Mouse (Mus musculus) midbrain, postnatal 0 days (tissue): ENCODE measurements around the gene Slk. TPM values are rescaled to one million over a fixed set of nuclear protein-coding genes. Genes with fewer than 3 reads are reported as not detected.

Source experiments
- ATAC-seq: fragments of 200-750 bp; cut with Nextera tagmentation; 2 replicates; pipeline ENCODE4 v1.8.0; 2017; ENCODE audit warnings: moderate number of reproducible peaks, mild to moderate bottlenecking, moderate TSS enrichment, moderate library complexity; ENCODE audit not compliant: low FRiP score
- DNase-seq: peaks from one replicate; pipeline ENCODE4 v3.0.0-alpha.2; 2015; ENCODE audit warnings: low spot score
- H3K27ac ChIP-seq: fragments of 300-500 bp; sonication (generic); 2 replicates; pipeline ENCODE4 v1.5.1; 2014; ENCODE audit warnings: low read depth, mild to moderate bottlenecking, low read length, mixed read lengths
- H3K27me3 ChIP-seq: fragments of 300-500 bp; sonication (generic); 2 replicates; pipeline ENCODE4 v1.6.1; 2014; ENCODE audit warnings: low read length, control low read depth, mixed read lengths; ENCODE audit not compliant: insufficient read depth
- H3K36me3 ChIP-seq: fragments of 300-500 bp; sonication (generic); 2 replicates; pipeline ENCODE4 v1.6.1; 2014; ENCODE audit warnings: low read length, control low read depth, mixed read lengths; ENCODE audit not compliant: insufficient read depth
- H3K4me1 ChIP-seq: fragments of 300-500 bp; sonication (generic); 2 replicates; pipeline ENCODE4 v1.6.1; 2014; ENCODE audit warnings: mild to moderate bottlenecking, control low read depth, antibody characterized with exemption, low read length, mixed read lengths; ENCODE audit not compliant: insufficient read depth
- H3K4me2 ChIP-seq: fragments of 300-500 bp; sonication (generic); 2 replicates; pipeline ENCODE4 v1.6.1; 2014; ENCODE audit warnings: low read depth, mild to moderate bottlenecking, low read length, mixed read lengths; ENCODE audit not compliant: poor library complexity, severe bottlenecking
- H3K4me3 ChIP-seq: fragments of 300-500 bp; sonication (generic); 2 replicates; pipeline ENCODE4 v1.5.1; 2014; ENCODE audit warnings: low read depth, mild to moderate bottlenecking, low read length, moderate library complexity
- H3K9ac ChIP-seq: fragments of 300-500 bp; sonication (generic); replicated peaks from 2 replicates; pipeline ENCODE4 v1.6.1; 2014; ENCODE audit warnings: mild to moderate bottlenecking, low read length, moderate library complexity, mixed read lengths; ENCODE audit not compliant: poor library complexity, severe bottlenecking
- H3K9me3 ChIP-seq: fragments of 300-500 bp; sonication (generic); 2 replicates; pipeline ENCODE4 v1.6.1; 2016; ENCODE audit warnings: low read length, control low read depth
- CTCF ChIP-seq: IDR thresholded peaks from 2 replicates; pipeline ENCODE4 v1.5.1; 2016; ENCODE audit warnings: antibody characterized with exemption, mild to moderate bottlenecking
- WGBS: fragments of 180-500 bp; shearing (Covaris S2); extraction: QIAGEN DNeasy Blood & Tissue Kit; methylation state at CpG from one replicate; pipeline ENCODE4 v1.1.7; 2014; 5-methylcytosine and 5-hydroxymethylcytosine counted together
- polyA plus RNA-seq: library from polyadenylated mRNA; unstranded; fragments of >200 nt; fragmentation: Nextera tagmentation; extraction: Ambion mirVana; gene quantifications from 2 replicates; pipeline ENCODE4 v1.2.1, GENCODE M21; 2015
- total RNA-seq: library from RNA; depleted of rRNA; stranded (reverse); fragments of >200 nt; gene quantifications from 2 replicates; pipeline ENCODE4 v1.2.3, GENCODE M21; 2014

Gene Slk
- total and polyA plus RNA-seq, 2 experiments from 2014 or later, result 4.0 to 19.5 TPM

DNA sequence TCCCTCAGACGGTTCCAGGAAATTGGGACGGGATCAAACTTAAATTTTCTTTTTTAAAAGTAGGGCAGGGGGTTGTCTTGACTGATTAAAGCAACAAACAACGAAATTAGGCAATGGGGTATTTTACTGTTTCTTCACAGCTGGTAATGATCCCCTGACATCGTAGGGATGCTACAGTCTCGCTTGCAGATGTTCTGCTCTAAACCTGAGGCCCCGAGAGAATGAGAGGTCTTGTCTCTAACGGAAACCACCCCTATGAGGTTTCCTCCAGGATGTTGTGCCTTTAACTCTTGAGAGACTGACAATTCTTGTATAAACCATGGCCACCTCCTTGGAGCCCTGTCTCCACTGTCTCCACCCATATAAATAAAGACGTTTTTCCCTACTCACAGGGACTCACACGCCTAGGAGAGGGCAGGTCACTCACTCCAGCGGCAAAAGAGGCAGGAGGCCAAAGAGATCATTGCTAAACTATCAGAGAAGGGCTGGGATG is 42.1 kb upstream of the Slk start, which contains the start of gene Stn1:
Stn1 (minus strand) TSS at position 208 of the 493 bp plus-strand sequence.
- Histone ChIP-seq H3K36me3 (no peaks in the 10 kb centered on the region), H3K4me3 (peak within 1 kb of the TSS; percentile 49), H3K9ac (peak within 1 kb of the TSS; percentile 58), H3K4me1 (peaks cover 8% of the 10 kb centered on the region; the same call in 1 of the 2 replicates), H3K9me3 (no peaks in the 10 kb centered on the region), H3K27ac (peak within 1 kb of the TSS; percentile 71), H3K27me3 (no peaks in the 10 kb centered on the region), H3K4me2 (peak within 1 kb of the TSS; percentile 67)
- ATAC-seq, result peak; percentile 54
- no peak for DNase-seq
- 2% methylated on average over 10 of the region's 10 CpGs for WGBS
- no peak for TF ChIP-seq CTCF

DNA sequence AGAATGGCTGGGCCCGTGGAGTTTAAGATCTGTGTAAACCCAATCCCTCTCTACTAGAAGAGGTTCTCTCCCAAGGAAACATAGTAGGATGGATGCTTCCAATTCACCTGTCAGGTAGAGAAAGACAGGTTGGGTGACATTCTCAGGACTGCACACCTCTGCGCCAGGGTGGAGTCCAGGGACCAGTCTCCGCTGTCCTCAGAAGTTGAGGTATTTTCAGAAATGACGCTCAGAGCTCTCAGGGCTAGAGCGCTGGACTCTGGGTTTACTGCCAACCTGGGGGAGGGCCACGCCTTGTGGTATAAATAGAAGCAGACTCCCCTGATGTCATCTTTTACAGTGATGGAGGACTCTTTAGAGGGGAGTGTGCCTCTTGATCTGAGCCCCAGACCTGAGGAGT is 41.6 kb upstream of the Slk start:
- H3K4me2 ChIP-seq, result peak overlapping the region; percentile 67
- TF ChIP-seq CTCF, result no peak
- 85% methylated on average over 6 of the region's 6 CpGs for WGBS
- H3K9ac ChIP-seq, result peak overlapping the region; percentile 58; the same call in 1 of the 2 replicates
- H3K9me3 ChIP-seq, result no peaks in the 10 kb centered on the region
- H3K36me3 ChIP-seq, result no peaks in the 10 kb centered on the region
- H3K27ac ChIP-seq, result peak overlapping the region; percentile 71
- DNase-seq, result no peak
- H3K27me3 ChIP-seq, result no peaks in the 10 kb centered on the region
- peak overlapping the region; percentile 49; the same call in 1 of the 2 replicates for H3K4me3 ChIP-seq
- ATAC-seq, result no peak
- peaks cover 8% of the 10 kb centered on the region; the same call in 1 of the 2 replicates for H3K4me1 ChIP-seq

DNA sequence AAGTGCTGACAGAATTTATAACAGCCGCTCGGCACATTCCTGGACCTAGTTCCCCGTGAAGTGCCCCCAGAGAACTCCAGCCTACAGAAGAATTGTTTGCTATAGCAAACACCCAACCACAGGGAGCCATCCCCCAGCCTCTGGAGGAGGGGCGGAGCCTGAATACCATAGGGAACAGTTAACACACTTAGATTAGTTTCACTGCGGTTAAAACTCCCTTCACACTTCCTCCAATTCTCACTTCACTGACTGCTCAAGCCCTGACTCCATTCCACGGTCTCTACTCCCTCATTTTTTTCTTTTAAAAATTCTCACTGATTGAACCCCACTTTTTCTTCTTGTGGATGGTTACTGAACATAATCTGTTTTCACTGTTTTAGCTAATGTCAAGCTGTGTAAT is 40.7 kb upstream of the Slk start:
- no peak overlapping the region for H3K27ac ChIP-seq
- H3K4me3 ChIP-seq, result no peak overlapping the region
- no peak for ATAC-seq
- no peak overlapping the region for H3K9ac ChIP-seq
- DNase-seq, result no peak
- no peaks in the 10 kb centered on the region for H3K36me3 ChIP-seq
- 28% methylated on average over 6 of the region's 6 CpGs for WGBS
- TF ChIP-seq CTCF, result no peak
- H3K9me3 ChIP-seq, result no peaks in the 10 kb centered on the region
- no peak overlapping the region for H3K4me2 ChIP-seq
- peaks cover 8% of the 10 kb centered on the region; the same call in 1 of the 2 replicates for H3K4me1 ChIP-seq
- H3K27me3 ChIP-seq, result no peaks in the 10 kb centered on the region

DNA sequence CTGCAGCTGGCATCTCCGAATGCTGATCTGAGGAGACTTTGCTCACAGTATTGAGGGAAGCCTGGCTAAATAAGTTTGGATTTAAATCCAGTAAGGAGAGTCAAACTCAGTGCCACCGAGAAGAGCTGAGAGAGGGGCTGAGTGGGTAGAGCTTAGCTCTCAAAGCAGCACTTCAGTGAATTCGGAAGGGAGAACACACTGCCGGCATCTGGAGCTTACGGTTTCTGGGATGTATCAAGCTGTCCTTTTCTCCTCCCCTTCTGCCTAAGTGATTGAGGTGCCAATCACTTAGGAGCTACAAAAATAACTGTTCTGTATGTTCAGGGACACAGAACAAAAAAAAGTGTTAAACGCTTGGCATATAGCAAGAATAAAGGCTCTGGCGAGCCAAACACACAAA is 37.0 kb upstream of the Slk start:
- no peak overlapping the region for H3K4me3 ChIP-seq

DNA sequence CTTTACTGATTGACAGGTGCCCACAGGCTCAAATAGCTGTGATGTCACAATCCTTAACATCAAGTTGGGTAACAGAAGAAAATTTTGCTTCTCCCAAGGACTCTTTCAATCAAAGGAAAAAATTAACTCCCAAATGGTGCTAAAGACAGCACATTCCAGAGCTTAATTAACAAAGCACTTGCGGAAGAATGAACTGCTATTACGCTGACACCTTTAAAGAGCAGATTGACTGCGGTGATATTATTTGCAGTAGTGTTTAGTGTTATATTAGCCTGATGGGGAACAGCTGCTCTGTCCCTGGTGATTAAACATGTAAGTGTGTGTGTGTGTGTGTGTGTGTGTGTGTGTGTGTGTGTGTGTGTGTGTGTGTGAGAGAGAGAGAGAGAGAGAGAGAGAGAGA is 34.4 kb upstream of the Slk start:
- TF ChIP-seq CTCF, result no peak
- H3K4me2 ChIP-seq, result no peak overlapping the region
- H3K4me1 ChIP-seq, result no peaks in the 10 kb centered on the region
- DNase-seq (no peak), ATAC-seq (no peak)
- no peak overlapping the region for H3K27ac ChIP-seq
- H3K27me3 ChIP-seq, result no peaks in the 10 kb centered on the region
- H3K9me3 ChIP-seq, result no peaks in the 10 kb centered on the region
- no peak overlapping the region for H3K4me3 ChIP-seq
- 74% methylated on average over 3 of the region's 3 CpGs for WGBS
- no peaks in the 10 kb centered on the region for H3K36me3 ChIP-seq
- H3K9ac ChIP-seq, result no peak overlapping the region

More for the DNA sequence above, 37.0 kb upstream of the Slk start:
- no peak for TF ChIP-seq CTCF
- DNase-seq (no peak), ATAC-seq (no peak)
- H3K4me2 ChIP-seq, result no peak overlapping the region
- H3K27ac ChIP-seq, result no peak overlapping the region
- no peak overlapping the region for H3K9ac ChIP-seq
- H3K9me3 ChIP-seq, result no peaks in the 10 kb centered on the region
- WGBS, result 60% methylated on average over 7 of the region's 7 CpGs
- H3K36me3 ChIP-seq, result no peaks in the 10 kb centered on the region
- H3K4me1 ChIP-seq, result peaks cover 3% of the 10 kb centered on the region; the same call in 1 of the 2 replicates
- H3K27me3 ChIP-seq, result no peaks in the 10 kb centered on the region

DNA sequence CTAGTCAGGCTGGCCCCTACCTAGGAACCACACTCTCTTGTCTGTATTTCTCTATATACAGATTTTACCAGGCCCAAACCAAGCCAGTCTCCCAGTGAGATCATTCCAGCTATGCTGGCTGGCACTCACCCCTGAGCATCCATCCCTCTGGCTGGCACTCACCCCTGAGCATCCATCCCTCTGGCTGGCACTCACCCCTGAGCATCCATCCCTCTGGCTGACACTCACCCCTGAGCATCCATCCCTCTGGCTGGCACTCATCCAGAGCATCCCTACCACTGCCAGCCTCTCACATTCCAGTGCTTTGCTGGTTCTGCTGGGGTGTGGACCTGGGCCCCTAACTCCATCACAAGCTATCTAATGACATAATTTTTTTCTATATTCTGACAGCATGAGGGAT is 34.0 kb upstream of the Slk start:
- no peak overlapping the region for H3K27ac ChIP-seq
- DNase-seq, result no peak

More for the DNA sequence above, 34.0 kb upstream of the Slk start:
- Histone ChIP-seq H3K4me1 (no peaks in the 10 kb centered on the region), H3K4me2 (no peak overlapping the region), H3K4me3 (no peak overlapping the region), H3K9me3 (no peaks in the 10 kb centered on the region), H3K27me3 (no peaks in the 10 kb centered on the region), H3K9ac (no peak overlapping the region), H3K36me3 (no peaks in the 10 kb centered on the region)
- no peak for TF ChIP-seq CTCF
- ATAC-seq, result no peak
